Mouse (Mus musculus) spleen, postnatal 10 days (tissue): ENCODE results near the gene Atp5c1.

Experiments used
- DNase-seq, 2 experiments: peaks; one replicate each; pipeline ENCODE4 v3.0.0; 2021 to 2022; ENCODE audit warnings: low spot score in 2 of 2

The Atp5c1 gene

DNA sequence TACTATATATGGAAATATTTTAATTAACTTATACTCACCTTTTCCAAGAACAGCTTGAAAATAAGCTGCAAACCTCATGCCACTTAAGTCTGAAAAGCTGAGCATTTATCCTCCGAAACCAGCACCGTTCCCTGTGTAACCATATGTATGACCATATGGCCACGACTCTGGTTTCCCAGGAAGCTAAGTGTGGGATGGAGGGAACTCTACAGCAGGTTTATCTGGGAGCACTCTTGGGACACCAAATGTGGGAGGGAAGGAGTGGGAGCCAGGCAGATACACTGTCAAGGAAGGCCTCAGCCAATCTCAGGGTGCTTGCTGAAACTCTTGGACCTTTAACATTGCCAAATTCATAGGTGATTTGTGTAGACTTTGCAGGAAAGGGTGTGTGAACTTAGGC, 29.4 kb downstream of the Atp5c1 start:
- no peak for DNase-seq

DNA sequence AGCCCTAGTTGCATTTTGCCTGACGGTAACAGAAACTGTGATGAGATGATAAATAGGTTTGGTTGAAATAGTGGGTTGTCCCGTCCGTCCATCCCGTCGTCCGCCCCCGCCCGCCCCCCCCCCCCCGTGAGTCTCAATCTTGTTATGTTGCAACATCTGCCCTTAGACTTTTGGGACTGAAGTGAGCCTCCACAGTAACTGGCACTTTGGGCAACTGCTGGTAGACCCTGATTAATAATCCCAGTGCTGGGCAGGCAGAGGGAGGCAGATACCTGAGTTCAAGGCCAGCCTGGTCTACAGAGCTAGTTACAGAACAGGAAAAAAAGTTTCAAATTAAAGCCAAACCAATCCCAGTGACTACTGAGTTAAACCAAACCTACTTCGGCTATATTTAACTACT, 30.9 kb downstream of the Atp5c1 start:
- no peak for DNase-seq

DNA sequence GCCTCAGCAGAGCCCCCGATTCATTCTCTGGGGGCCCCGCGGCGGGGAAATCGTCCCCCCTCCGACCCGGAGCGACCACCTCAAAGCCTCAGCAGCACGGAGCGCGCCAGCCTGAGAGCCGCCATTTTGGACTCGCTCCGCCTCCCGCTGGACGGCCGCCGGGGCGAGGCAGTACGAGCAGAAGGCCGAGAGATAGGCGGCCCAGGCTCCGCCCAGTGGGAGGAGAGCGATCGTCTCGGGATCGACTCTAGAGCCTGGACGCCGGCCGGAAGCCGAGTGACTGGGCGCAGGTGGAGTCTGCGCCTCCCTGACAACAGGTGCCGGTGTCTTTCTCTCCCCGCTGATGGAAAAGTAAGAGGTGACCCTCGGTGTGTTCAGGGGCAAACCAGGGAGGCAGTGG, 31.8 kb downstream of the Atp5c1 start, which contains the start of gene Taf3:
Gene Taf3, minus strand, starts transcription at position 136 of the 400 bp plus-strand sequence.
- peak; percentile 89 to 95 for DNase-seq

DNA sequence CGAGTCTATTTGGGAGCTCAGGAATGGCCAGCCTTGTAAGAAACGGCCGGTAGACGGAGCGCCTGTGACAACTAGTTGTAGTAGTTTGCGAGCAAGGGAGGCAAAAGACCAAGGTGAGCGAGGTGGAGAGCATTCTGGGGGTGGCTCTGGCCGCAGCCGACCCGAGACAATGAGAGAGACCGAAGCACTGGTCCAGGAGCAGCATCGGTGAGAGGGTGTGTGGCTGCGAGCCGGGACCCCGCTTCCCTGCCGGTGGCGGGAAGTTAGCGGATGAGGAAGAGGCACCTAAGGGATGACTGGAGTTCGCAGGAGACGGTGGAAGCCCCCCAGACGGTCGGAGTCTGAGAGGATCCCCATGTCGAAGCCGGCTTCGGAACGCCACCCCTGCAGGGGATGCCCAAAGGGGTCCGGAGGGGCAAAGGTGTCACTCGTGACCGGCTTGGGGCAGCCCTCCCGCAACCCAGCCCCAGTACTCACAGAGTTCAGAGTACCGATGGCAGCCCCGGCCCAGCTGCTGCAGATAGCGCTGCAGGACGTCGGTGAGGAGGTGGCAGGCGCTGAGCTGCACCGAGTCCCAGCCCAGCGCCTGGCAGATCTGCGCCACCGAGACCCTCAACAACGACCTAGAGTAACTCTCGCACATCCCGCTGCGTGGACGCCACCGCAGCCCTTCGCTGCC, 32.4 kb downstream of the Atp5c1 start:
- DNase-seq: peak; percentile 48 to 58

DNA sequence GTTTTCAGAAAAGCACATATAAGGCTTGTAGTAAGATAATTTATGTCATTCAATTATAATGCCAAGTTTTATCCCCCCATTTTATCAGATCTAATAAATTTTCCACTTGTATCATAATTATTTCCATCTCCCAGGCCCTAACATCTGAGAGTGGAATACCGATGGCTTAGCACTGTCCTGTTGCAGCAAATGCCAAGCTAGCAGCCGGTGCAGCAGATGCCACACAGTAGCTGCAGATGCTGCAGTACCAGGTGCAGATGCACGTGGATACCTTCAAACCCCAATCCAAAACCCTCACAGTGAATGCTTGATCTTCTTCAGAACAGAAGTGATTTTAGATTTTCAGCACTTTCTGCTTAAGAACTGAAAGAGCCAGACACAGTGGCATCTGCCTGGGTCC, 45.3 kb downstream of the Atp5c1 start:
- no peak for DNase-seq

DNA sequence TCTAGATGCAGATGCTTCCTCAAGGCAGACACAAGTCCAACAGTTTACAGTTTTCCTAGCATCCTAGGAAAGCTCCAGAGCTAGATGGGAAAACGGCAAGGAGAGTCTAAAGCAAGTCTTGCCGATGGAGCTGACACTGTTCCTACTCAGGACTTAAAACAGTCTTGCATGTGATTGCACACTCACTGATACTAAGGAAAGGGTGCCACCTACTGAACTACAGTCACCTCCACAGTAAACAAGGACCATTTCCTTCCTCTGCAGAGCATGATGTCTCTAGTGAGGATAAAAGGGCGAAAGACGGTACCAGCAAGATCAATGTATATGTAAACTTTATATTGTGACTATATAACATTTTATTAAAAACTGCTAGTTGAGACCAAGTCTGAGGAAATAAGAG, 46.6 kb downstream of the Atp5c1 start:
- no peak for DNase-seq

DNA sequence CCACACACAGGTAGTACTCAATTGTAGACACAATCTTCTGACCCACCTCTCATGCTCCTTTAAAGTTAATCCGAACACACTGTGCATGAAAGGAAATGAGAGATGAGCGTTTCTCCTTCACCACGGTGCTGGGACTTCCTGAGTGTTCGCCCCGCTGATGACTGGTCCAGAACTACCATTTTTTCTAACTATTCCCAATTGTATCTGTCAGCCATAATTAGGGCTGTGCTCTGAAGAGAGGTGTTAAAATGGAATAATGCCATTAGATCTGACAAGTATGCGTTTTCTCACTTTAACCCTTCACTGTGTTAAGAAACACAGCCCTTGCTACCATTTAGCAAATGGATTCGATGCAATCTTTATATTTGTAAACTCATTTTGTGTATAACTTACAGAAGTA, 50.6 kb downstream of the Atp5c1 start:
- no peak for DNase-seq

DNA sequence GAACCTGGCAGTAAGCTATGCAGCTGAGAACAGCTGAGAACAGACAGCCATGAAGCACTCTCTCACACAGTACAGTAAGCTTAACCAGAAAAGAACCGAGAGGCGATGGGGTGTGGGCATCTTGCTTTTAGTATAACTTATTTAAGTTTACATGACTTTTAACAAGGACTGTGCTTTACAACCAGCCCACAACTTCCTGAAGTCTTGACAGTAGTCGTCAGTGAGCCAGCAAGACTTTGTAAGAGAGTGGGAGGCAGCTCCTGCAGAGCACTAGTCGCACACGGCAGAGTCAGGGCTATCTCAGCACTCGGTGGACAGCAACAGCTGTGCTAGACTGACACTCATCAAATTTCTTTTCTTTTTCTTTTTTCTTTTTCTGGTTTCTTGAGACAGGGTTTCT, 56.0 kb downstream of the Atp5c1 start:
- no peak for DNase-seq

DNA sequence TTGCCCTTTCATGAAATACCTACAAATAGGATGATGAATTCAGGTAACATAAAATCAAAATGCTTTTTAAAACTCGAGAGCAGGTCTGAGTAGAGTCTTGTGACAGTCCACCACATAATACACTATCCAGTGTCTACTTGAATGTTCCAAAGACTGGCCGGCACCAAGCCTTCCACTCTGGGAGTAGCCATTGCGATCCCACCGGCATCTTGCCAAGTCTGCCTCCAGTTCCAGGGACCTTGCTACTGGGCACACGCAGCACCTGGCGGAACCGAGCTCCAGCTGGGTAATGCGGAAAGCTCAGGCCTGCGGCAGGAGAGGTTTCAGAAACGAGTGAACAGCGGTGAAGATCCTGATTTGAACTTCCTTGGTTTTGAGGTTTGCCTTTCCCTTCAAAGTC, 59.0 kb downstream of the Atp5c1 start:
- no peak for DNase-seq

DNA sequence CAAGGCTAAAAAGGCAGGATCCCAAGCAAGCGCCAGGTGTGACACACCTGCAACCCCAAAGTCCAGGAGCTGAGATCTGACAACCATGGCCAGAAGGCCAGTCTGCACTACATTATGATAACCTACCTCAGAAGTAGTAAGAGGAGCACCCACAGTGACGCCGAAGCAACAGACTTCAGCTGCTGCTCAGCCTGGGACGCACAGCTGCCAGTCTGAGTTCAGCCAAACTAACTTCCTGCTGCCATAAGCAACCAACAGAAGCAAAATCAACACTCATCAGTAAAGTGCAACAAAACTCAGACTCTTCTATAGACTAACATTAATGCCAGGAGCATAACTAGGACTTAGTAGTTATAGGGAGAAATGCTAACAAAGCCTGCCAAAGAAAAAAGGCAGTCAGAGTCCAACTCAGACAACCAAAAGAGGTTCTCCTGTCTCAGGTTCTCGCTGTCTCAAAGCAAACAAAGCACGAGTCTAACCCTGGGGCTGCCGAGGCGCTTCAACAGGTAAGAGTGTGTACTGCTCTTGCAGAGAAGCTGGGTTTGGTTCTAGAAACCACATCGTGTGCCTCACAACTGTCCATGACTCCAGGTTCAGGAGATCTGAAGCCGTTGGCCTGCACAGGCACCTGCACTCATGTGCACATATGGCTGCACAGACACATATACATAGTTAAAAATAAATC, 65.2 kb downstream of the Atp5c1 start:
- DNase-seq: no peak

DNA sequence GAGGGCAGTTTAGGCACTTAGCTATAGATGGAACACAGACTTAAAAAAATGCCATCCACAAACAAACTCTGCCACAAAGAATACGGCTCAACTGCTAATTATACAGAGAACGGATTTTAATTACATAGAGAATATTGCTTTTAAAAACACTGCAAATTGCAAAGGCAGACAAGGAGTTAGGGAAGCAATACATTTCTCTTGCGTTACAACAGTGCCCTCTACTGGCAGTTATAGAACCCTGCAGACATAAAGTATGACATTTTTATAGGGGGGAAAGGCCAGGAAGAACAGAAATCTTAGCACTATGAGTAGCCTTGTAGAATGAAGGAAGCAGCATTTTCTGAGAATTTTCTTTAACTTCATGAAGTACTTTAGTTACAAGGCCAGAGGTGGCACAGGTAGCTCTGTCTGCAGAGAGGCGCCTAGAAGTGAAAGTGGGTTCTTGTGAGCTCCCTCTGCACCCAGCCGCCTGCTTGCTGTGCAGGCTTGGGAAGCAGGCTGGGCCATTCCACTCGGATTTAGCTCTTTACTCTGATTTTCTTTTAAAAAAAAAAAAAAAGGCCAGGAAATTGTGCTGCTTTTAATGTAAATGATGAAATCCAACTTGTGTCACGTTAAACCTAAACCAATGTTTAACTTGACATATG, 69.9 kb downstream of the Atp5c1 start:
- no peak for DNase-seq

DNA sequence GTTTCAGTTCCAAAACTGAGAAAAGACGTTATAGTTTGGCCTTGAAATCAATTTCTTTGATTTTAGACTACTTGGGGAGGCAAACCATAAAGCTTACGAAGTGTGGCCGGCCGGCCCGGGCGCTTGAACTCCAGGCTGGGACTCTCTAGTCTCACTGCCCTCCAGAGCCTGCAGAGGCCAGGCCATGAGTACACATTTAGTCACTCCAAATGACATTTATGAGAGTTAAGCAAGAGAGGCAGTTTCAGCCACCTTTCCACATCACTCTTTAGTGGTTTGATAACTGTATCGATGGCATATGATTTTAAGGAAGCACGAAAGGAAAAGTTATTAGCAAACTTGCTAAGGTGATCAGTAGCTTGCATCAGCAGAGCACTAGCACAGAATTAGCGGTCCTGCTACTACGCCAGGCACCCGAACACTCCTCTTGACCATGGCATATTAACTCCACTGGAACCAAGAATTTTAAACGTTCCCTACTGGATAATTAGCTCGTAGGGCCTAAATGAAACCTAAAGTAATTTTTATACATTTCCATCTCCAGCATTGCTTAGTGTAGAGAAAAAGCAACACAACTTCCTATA, 70.5 kb downstream of the Atp5c1 start:
- no peak for DNase-seq

DNA sequence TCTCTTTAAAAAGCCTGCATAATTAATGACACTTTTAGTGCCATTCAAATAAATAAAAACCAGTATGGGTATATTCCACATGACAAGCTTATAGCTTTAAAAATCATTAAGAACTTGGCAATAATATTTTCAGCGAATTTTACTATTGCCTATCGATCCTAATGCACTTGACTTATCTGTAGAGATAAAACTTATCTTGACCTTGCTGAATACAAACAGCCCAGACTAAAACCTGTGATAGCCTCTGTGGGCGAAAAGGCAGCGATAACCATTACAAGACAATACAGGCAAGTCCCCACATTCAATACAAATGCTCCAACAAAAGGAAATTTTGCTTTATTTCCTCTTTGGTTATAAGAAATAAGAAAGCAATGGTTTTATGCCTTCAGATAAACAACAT, 71.7 kb downstream of the Atp5c1 start:
- DNase-seq: no peak
